Mouse (Mus musculus) limb, embryonic 13.5 days (tissue): ENCODE results near the gene Dtnb. TPM values are rescaled to one million over a fixed set of nuclear protein-coding genes. Genes with fewer than 3 reads are reported as not detected.
A peak's percentile ranks its signal among the peaks of the same experiment; 100 is the strongest.

ENCODE experiments used
- ATAC-seq: fragments of 200-750 bp; cut with Nextera tagmentation; 2 replicates; pipeline ENCODE4 v1.8.0; 2017; ENCODE audit warnings: low read depth, moderate number of reproducible peaks, moderate TSS enrichment; ENCODE audit not compliant: low FRiP score
- H3K27ac ChIP-seq: fragments of 300-500 bp; sonication (generic); 2 replicates; pipeline ENCODE4 v1.5.1; 2015; ENCODE audit warnings: inconsistent platforms, mild to moderate bottlenecking, moderate library complexity
- H3K27me3 ChIP-seq: fragments of 300-500 bp; sonication (generic); 2 replicates; pipeline ENCODE4 v1.6.1; 2015; ENCODE audit warnings: mild to moderate bottlenecking, inconsistent platforms
- H3K36me3 ChIP-seq: fragments of 300-500 bp; sonication (generic); 2 replicates; pipeline ENCODE4 v1.6.1; 2015; ENCODE audit warnings: inconsistent platforms, mild to moderate bottlenecking, moderate library complexity
- H3K4me1 ChIP-seq: fragments of 300-500 bp; sonication (generic); 2 replicates; pipeline ENCODE4 v1.6.1; 2015; ENCODE audit warnings: inconsistent platforms
- H3K4me2 ChIP-seq: fragments of 300-500 bp; sonication (generic); replicated peaks from 2 replicates; pipeline ENCODE4 v1.6.1; 2015; ENCODE audit warnings: inconsistent platforms, mild to moderate bottlenecking, moderate library complexity
- H3K4me3 ChIP-seq: fragments of 300-500 bp; sonication (generic); 2 replicates; pipeline ENCODE4 v1.5.1; 2015; ENCODE audit warnings: moderate library complexity, mild to moderate bottlenecking, inconsistent platforms
- H3K9ac ChIP-seq: fragments of 300-500 bp; sonication (generic); 2 replicates; pipeline ENCODE4 v1.6.1; 2015; ENCODE audit warnings: mild to moderate bottlenecking, inconsistent platforms
- H3K9me3 ChIP-seq: fragments of 300-500 bp; sonication (generic); 2 replicates; pipeline ENCODE4 v1.6.1; 2016; ENCODE audit warnings: inconsistent platforms
- WGBS: fragments of 180-500 bp; shearing (Covaris S2); methylation state at CpG from one replicate; pipeline ENCODE4 v1.1.7; 2015; 5-methylcytosine and 5-hydroxymethylcytosine counted together
- microRNA-seq: library from miRNA; unstranded; fragments of <30 nt; microRNA quantifications from one replicate; pipeline ENCODE4, GENCODE M21; 2016
- polyA plus RNA-seq: library from polyadenylated mRNA; unstranded; fragments of >200 nt; fragmentation: Nextera tagmentation; extraction: Ambion mirVana; gene quantifications from 2 replicates; pipeline ENCODE4 v1.2.1, GENCODE M21; 2015

Dtnb gene
- polyA plus RNA-seq, 1 experiment from 2014 or later = 36.9 TPM

- H3K36me3 ChIP-seq = peaks cover 5% of the 10 kb centered on the region; the same call in 1 of the 2 replicates
- H3K9me3 ChIP-seq = no peaks in the 10 kb centered on the region
- H3K4me2 ChIP-seq = no peak overlapping the region
- no peak overlapping the region for H3K4me3 ChIP-seq
- no peak overlapping the region for H3K9ac ChIP-seq
- H3K4me1 ChIP-seq = peaks cover 60% of the 10 kb centered on the region
- no peak for ATAC-seq
- no peaks in the 10 kb centered on the region for H3K27me3 ChIP-seq
- H3K27ac ChIP-seq = no peak overlapping the region
- WGBS = 83% methylated on average over 5 of the region's 5 CpGs
These were observed 251.2 kb downstream of the Dtnb start for GRCm38 (mm10) chr12:3823408-3823807.

- WGBS = 77% methylated on average over 5 of the region's 5 CpGs
- no peak for ATAC-seq
- H3K36me3 ChIP-seq = peaks cover 12% of the 10 kb centered on the region
- no peaks in the 10 kb centered on the region for H3K9me3 ChIP-seq
- no peak overlapping the region for H3K4me2 ChIP-seq
- H3K4me3 ChIP-seq = no peak overlapping the region
- H3K27ac ChIP-seq = no peak overlapping the region
- no peak overlapping the region for H3K9ac ChIP-seq
- no peaks in the 10 kb centered on the region for H3K27me3 ChIP-seq
- H3K4me1 ChIP-seq = peaks cover 43% of the 10 kb centered on the region
These were observed 252.9 kb downstream of the Dtnb start for GRCm38 (mm10) chr12:3824906-3825713.

- Histone ChIP-seq H3K27me3 (no peaks in the 10 kb centered on the region), H3K27ac (no peak overlapping the region), H3K4me2 (no peak overlapping the region), H3K9ac (no peak overlapping the region), H3K4me3 (no peak overlapping the region), H3K36me3 (peaks cover 13% of the 10 kb centered on the region), H3K9me3 (no peaks in the 10 kb centered on the region), H3K4me1 (peaks cover 40% of the 10 kb centered on the region)
- WGBS = 42% methylated on average over 12 of the region's 12 CpGs
- 0 out of 2 replicates have a peak, but pooled peaks have one; percentile 55 for ATAC-seq
These were observed 253.5 kb downstream of the Dtnb start for GRCm38 (mm10) chr12:3825714-3826080.

- Histone ChIP-seq H3K27ac (no peak overlapping the region), H3K4me3 (no peak overlapping the region), H3K27me3 (no peaks in the 10 kb centered on the region), H3K4me2 (no peak overlapping the region), H3K9me3 (no peaks in the 10 kb centered on the region), H3K4me1 (peaks cover 49% of the 10 kb centered on the region), H3K36me3 (peaks cover 8% of the 10 kb centered on the region), H3K9ac (no peak overlapping the region)
- 85% methylated on average over 5 of the region's 5 CpGs for WGBS
- no peak for ATAC-seq
These were observed 255.6 kb downstream of the Dtnb start for GRCm38 (mm10) chr12:3827771-3828170.

Small RNA genes within 50 kb of the gene (microRNA-seq; reads per million reads assigned to microRNA genes)
- gene Gm26050 = not detected

Other genes with a start within 250 kb of the Dtnb start
- gene Kif3c, start 207.2 kb upstream of the Dtnb start, polyA plus RNA-seq = 15.8 and 19.1 TPM in 2 replicates
- gene Asxl2, start 145.5 kb upstream of the Dtnb start, polyA plus RNA-seq = 16.8 and 18.6 TPM in 2 replicates
- 200 and 203 TPM in 2 replicates for gene Dnmt3a, start 233.6 kb downstream of the Dtnb start, polyA plus RNA-seq